Mouse (Mus musculus) left cerebral cortex, adult 11 months (tissue): Measurements from ENCODE around the gene Pank1.

Experiments used
- DNase-seq: peaks from one replicate; pipeline ENCODE4 v3.0.0; 2022; ENCODE audit warnings: low spot score

Pank1 gene

GRCm38 (mm10) chr19:34879624-34880023 lies 369 bp upstream of the Pank1 start:
- DNase-seq = no peak

- peak; percentile 87 for DNase-seq
Measured at GRCm38 (mm10) chr19:34877898-34878602, 1.2 kb downstream of the Pank1 start.

- DNase-seq = no peak
Measured at GRCm38 (mm10) chr19:34876676-34877075, 2.6 kb downstream of the Pank1 start.

DNA sequence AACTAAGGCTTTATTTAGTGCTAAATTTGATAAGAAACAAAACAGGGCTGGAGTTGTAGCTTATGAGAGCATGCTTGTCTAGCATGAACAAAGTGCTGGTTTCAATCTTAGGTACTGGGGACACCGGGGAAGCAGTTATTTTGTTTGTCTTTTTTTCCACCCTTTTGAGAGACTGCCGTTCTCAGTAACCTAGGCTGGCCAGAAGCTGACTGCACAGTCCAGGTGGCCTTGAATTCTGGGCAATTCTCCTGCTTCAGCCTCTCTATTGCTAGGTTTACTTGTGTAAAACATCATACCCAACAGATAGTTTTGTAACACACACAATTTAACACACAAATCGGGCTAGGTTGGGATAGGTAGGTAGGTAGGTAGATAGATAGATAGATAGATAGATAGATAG lies 9.9 kb downstream of the Pank1 start:
- no peak for DNase-seq

GRCm38 (mm10) chr19:34868093-34868741 lies 11.0 kb downstream of the Pank1 start:
- DNase-seq = no peak

GRCm38 (mm10) chr19:34863737-34864136 lies 15.5 kb downstream of the Pank1 start:
- no peak for DNase-seq

- no peak for DNase-seq
Measured at GRCm38 (mm10) chr19:34856021-34856651, 23.1 kb downstream of the Pank1 start.

- no peak for DNase-seq
Measured at GRCm38 (mm10) chr19:34851161-34851560, 28.1 kb downstream of the Pank1 start.

DNA sequence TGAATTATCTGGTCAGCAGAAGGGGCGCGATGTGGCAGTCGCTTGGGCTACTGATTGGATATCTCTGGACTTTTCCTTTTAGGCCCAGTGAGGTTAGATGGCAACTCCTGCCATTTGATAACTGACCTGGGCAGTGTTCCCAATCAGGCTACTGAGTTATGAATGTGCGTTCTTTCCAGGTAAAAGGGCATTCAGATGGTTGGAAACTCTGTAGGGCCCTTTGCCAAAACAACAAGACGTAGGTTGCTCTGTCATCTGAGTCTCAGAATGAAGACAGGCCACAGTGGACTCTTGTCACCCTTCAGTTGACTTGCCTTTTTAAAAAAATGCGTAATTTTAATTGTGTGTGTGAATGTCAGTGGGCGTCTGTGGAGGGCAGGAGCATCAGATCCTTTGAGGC lies 29.8 kb downstream of the Pank1 start:
- DNase-seq = no peak

GRCm38 (mm10) chr19:34848164-34848563 lies 31.1 kb downstream of the Pank1 start:
- DNase-seq = no peak

DNA sequence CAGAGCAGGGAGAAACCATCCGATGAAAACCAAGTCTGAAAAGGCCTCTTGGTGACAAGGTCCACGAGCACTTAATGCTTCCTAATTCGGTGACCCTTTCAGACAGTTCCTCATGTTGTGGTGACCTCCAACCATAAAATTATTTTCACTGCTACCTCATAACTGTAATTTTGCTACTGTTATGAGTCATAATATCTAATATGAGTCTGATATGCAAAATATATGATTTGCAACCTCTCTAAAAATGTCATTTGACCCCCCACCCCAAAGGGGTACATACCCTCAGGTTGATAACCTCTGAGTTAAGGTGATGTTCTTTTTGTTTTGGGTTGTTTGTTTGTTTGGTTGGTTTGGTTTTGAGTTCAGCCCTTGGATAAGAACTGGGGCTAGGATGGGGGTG lies 32.2 kb downstream of the Pank1 start:
- no peak for DNase-seq

DNA sequence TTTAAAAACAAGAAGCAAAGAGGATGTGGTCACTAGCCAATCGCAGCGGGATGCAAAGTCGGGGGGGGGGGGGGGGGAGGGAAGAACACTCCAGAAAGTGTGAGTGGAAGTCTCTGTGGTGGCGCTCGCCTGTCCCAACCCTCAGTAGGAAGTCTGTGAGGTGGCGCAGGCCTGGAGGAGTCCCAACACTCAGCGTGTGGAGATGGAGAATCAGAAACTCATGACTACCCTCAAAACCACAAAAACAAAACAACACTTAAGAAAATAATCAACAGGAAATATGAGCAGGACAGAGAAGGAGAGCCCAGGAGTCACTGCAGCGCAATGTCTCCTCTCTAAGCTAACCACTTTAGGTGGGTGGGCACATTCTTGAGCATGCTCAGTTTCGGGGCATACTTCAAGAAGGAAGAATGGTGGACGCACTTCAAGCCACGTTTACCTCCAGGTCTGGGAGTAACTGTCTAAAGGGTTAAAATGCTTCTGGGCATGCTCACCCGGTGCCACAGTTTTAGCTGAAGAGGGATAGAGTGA lies 32.7 kb downstream of the Pank1 start:
- DNase-seq = no peak

DNA sequence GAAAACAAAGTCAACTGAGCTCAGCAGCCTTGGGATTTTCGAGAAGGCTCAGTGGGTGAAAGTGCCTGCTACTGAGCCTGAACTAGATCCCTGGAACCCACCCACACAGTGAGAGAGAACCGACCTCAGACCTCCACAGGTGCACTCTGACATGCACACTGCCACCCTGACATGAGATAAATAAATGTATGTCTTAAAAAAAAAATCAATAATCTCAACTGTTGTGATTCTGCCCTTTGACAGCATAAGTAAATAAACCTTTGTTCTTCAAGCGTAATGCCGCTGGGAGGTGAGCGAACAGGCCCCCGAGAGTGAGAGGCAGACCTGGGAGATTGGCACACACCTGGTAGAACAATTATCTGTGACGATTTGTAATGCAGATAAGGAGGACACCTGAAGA lies 33.2 kb downstream of the Pank1 start:
- no peak for DNase-seq

DNA sequence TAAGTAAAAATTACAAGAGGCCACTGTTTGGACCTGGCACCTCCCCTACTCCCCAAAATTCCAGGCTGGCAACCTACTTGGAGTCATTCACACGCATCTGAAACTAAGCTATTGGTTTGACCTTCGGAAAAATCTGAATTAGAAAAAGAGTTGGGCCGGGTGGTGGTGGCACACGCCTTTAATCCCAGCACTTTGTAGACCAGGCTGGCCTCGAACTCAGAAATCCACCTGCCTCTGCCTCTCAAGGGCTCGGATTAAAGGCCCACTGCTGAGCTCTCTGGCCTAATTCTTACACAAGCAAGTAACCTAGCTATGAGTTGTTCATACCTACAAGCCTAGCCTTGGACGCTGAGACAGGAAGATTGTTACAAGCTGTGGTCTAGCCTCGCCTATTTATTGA lies 33.9 kb downstream of the Pank1 start:
- DNase-seq = no peak

GRCm38 (mm10) chr19:34844760-34845159 lies 34.5 kb downstream of the Pank1 start:
- no peak for DNase-seq

DNA sequence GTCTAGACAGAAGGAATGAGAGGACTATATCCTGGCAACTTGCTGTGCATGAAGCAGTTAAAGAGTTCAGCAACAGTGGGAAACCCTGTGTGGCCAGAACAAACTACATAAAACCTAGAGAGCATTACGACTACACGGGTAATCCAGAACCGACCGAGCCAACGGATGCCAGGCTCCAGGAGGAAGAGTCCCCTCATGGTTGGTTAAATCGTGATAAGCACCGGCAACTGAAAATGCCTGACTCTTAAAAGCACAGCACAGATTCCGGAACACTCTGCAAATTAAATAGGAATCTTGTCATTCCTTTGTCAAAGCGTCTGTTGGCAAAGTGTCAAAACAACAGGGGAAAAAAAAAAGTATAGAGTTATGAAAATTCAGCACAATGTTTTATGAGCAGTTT lies 35.2 kb downstream of the Pank1 start:
- no peak for DNase-seq

GRCm38 (mm10) chr19:34841719-34842506 lies 37.3 kb downstream of the Pank1 start:
- no peak for DNase-seq

GRCm38 (mm10) chr19:34838624-34839023 lies 40.6 kb downstream of the Pank1 start:
- DNase-seq = no peak

DNA sequence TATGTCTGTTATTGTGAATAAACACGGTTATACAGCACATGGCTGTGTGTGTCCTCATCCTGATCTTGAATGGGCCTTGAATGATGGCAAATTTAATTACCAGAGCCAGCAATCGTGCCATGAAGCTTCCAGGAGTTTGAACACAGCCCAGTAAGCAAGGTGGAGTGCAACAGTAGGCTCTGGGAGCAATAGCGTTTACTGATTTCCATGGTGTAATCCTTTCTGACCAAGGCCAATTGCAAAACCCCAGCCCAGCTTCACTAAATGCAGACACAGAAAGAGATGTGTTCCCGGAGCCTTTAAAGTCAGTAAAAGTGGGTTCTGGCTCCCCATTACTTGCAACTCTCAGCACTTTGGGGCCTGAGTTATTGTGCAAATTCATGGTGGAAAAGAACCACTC lies 47.6 kb downstream of the Pank1 start:
- DNase-seq = no peak

DNA sequence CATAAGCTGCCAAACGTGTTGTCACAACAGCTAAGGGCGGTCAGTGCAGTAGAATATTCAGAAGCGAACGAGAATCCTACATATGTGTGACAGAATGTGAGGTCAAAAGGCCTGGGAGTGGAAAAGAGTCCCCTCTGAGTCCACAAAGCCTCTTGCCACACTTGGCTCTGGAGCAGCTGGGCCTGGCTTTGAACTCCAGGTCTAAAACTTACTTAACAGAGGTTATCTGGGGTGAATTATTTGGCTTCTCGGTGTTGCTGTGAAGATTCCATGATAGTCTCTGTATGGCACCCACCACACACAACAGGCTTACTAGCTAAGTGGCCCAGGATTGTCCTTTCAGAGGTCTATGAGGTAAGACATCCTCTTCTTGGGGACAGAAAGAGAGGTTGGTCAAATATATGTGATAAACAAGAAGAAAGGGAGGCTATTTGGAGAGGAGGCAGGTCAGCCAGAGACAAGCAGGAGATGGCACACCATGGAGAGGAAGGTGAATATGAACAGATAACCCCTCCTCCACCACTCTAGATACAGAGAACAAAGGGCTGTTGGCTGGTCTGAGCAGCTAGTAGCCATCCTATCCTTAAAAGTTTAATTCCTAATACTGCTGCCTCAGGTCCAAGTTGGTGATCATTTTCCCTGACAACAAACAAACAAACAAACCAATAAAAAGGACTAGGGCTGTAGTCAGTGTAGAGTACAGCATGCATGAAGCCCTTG lies 51.2 kb downstream of the Pank1 start:
- no peak for DNase-seq

GRCm38 (mm10) chr19:34827444-34827843 lies 51.8 kb downstream of the Pank1 start:
- DNase-seq = no peak
